Mouse (Mus musculus) myocyte (in vitro differentiated cells): ENCODE measurements around the gene Rnf144a.

Experiments
- CEBPB ChIP-seq: IDR thresholded peaks from 2 replicates; pipeline ENCODE4 v1.6.1; 2011; ENCODE audit warnings: mild to moderate bottlenecking, moderate library complexity; ENCODE audit not compliant: poor library complexity, insufficient read depth, severe bottlenecking
- E2F4 ChIP-seq: IDR thresholded peaks from one replicate; pipeline ENCODE4 v1.6.1; 2011; ENCODE audit warnings: mild to moderate bottlenecking, control low read depth, moderate library complexity; ENCODE audit not compliant: insufficient read depth
- MAX ChIP-seq: IDR thresholded peaks from one replicate; pipeline ENCODE4 v1.6.1; 2011; ENCODE audit warnings: low read depth, mild to moderate bottlenecking, control low read depth
- MYOD1 ChIP-seq, 3 experiments: IDR thresholded peaks; one replicate each; pipeline ENCODE4 v1.6.1; 2011; ENCODE audit warnings: control low read depth in 2 of 3, low read depth in 2 of 3, mild to moderate bottlenecking in 2 of 3, moderate library complexity in 1 of 3; ENCODE audit not compliant: insufficient read length in 2 of 3, control insufficient read depth in 1 of 3
- MYOG ChIP-seq, 3 experiments: IDR thresholded peaks; one replicate each; pipeline ENCODE4 v1.6.1; 2011; ENCODE audit warnings: control low read depth in 2 of 3, low read depth in 2 of 3, mild to moderate bottlenecking in 2 of 3; ENCODE audit not compliant: insufficient read length in 2 of 3, control insufficient read depth in 1 of 3, insufficient read depth in 1 of 3
- POLR2A ChIP-seq: IDR thresholded peaks from one replicate; pipeline ENCODE4 v1.6.1; 2011; ENCODE audit warnings: low read depth, mild to moderate bottlenecking, control low read depth, moderate library complexity; ENCODE audit not compliant: insufficient read length
- POLR2AphosphoS2 ChIP-seq: IDR thresholded peaks from one replicate; pipeline ENCODE4 v1.6.1; 2011; ENCODE audit warnings: low read depth, control low read depth; ENCODE audit not compliant: insufficient read length
- REST ChIP-seq: IDR thresholded peaks from one replicate; pipeline ENCODE4 v1.6.1; 2011; ENCODE audit warnings: mild to moderate bottlenecking, control low read depth, moderate library complexity; ENCODE audit not compliant: insufficient read depth, insufficient read length
- SRF ChIP-seq: IDR thresholded peaks from one replicate; pipeline ENCODE4 v1.6.1; 2011; ENCODE audit warnings: low read depth; ENCODE audit not compliant: control insufficient read depth, insufficient read length
- TCF12 ChIP-seq: IDR thresholded peaks from one replicate; pipeline ENCODE4 v1.6.1; 2011; ENCODE audit warnings: mild to moderate bottlenecking, control low read depth; ENCODE audit not compliant: poor library complexity, insufficient read depth, severe bottlenecking
- TCF3 ChIP-seq: IDR thresholded peaks from one replicate; pipeline ENCODE4 v1.6.1; 2011; ENCODE audit warnings: low read depth, control low read depth; ENCODE audit not compliant: insufficient read length
- USF1 ChIP-seq: IDR thresholded peaks from one replicate; pipeline ENCODE4 v1.6.1; 2011; ENCODE audit warnings: low read depth, mild to moderate bottlenecking, control low read depth, moderate library complexity

- TF ChIP-seq POLR2A (no peak), USF1 (no peak), POLR2AphosphoS2 (no peak), TCF12 (no peak), E2F4 (no peak), MAX (no peak), MYOD1 (IDR thresholded peaks at IDR 0.05; ENCODE audit: control insufficient read depth in 1 of 3, insufficient read length in 2 of 3, low read depth in 2 of 3) (no peak), CEBPB (no peak), MYOG (IDR thresholded peaks at IDR 0.05; ENCODE audit: control insufficient read depth in 1 of 3, insufficient read depth in 1 of 3, insufficient read length in 2 of 3, low read depth in 2 of 3) (no peak), SRF (no peak), REST (no peak), TCF3 (no peak)
These were observed 70.6 kb downstream of the Rnf144a start for GRCm38 (mm10) chr12:26344408-26344807.
